Mouse (Mus musculus) bone marrow macrophage, adult 2 months (primary cell): ENCODE measurements at regions not wholly inside any gene's neighbourhood (a gene's known extent, or its start where the extent isn't known, plus 50 kb on each side); places are given as distances from the start of the nearest gene placed in this dataset.

Experiments used
- CTCF ChIP-seq: IDR thresholded peaks from 2 replicates; pipeline ENCODE4 v1.5.1; 2012; ENCODE audit warnings: low read depth, mild to moderate bottlenecking, low read length, moderate library complexity
- POLR2A ChIP-seq: IDR thresholded peaks from 2 replicates; pipeline ENCODE4 v1.6.1; 2012; ENCODE audit warnings: mild to moderate bottlenecking, low read depth, low read length, borderline replicate concordance

DNA sequence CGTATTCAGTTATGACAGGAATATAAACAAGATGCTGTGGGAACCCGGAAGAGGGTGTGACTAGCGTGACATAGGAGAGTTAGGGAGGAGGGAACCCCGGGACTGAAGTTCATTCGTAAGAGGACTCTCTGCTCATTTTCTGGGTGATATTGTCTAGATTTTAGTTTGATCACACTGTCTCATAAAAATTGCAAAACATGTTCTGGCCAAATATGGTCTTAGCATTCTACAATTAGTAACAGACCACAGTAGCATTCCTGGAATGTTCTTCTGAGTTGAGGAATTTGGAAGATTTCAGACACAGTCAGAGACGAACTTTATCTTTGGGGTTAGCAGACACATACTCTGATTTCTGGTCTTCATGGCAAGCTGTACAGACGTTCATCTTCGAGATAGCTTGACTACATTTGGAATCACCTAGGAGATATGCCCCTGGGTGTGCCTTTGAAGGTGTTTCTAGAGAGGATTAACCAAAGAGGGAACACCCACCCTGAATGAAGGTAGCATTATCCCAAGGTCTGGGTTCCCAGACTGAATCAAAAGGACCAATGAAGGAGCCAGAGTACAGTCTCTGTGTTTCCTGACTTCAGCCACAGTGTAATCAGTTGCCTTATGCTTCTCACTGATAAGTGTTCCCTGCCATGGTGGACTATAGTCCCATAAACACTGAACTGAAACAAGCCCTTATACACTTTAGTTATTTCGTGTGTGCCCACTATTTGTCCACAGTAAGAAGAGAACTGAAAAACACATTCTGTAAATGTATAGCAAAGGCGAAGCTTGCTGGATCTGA, 102.7 kb upstream of the Pgrmc2 start:
- TF ChIP-seq POLR2A (no peak), CTCF (no peak)
